Mouse (Mus musculus): ENCODE measurements around the gene Golt1b.

- peak; percentile 53; the same call in 1 of the 2 replicates for TF ChIP-seq CTCF (IDR thresholded peaks at IDR 0.05; ENCODE audit: low read depth, low read length)
- TF ChIP-seq POLR2A (IDR thresholded peaks at IDR 0.05; ENCODE audit: extremely low read depth, insufficient read depth, low read length), result no peak
Observed at GRCm38 (mm10) chr6:142343561-142343960, 43.5 kb upstream of the Golt1b start.

All from liver, adult 2 months (tissue).